Mouse (Mus musculus): Measurements from ENCODE around the gene Snx32. TPM values are rescaled to one million over a fixed set of nuclear protein-coding genes. Genes with fewer than 3 reads are reported as not detected.
"Not testable (repeated sequence)": the region's sequence is repeated elsewhere in the genome, so short reads cannot be mapped to it uniquely, and the experiment has no call there.

Gene Snx32
- polyA plus RNA-seq, 1 experiment from 2014 or later, result 5.7 TPM

- Histone ChIP-seq H3K36me3 (ENCODE audit: control insufficient read depth, insufficient read depth) (peaks cover 53% of the 10 kb centered on the region), H3K27ac (ENCODE audit: low read length) (no peak overlapping the region), H3K4me3 (ENCODE audit: low read depth, low read length) (no peak overlapping the region), H3K9ac (ENCODE audit: low read depth, low read length) (no peak overlapping the region), H3K4me1 (ENCODE audit: control insufficient read depth, low read depth, low read length) (peaks cover 14% of the 10 kb centered on the region), H3K27me3 (ENCODE audit: control insufficient read depth, insufficient read depth, low read depth, low read length) (no peaks in the 10 kb centered on the region), H3K4me2 (ENCODE audit: low read depth, low read length) (no peak overlapping the region), H3K9me3 (replicated peaks; ENCODE audit: control insufficient read depth, low read length) (no peaks in the 10 kb centered on the region)
- WGBS (ENCODE audit: insufficient replicate concordance), result 76% methylated on average over 3 of the region's 3 CpGs
- ATAC-seq (ENCODE audit: low read depth), result no peak
Measured at GRCm38 (mm10) chr19:5494314-5494713, 16.0 kb downstream of the Snx32 start.

DNA sequence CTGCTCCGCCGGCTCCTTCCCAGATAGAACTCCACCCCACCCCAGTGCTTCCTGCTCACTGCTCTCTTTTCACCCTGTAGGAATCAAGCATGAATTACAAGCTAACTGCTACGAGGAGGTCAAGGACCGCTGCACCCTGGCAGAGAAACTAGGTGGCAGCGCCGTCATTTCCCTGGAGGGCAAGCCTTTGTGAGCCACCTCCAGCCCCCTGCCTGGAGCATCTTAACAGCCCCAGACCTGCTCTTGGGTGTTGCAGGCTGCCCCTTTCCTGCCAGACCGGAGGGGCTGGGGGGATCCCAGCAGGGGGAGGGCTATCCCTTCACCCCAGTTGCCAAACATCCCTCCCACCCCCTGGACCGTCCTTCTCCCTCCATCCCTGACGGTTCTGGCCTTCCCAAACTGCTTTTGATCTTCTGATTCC lies 17.0 kb downstream of the Snx32 start:
- WGBS (ENCODE audit: insufficient replicate concordance), result 83% methylated on average over 9 of the region's 9 CpGs
- not testable (repeated sequence) for ATAC-seq (ENCODE audit: low read depth); H3K9ac ChIP-seq (ENCODE audit: low read depth, low read length); H3K4me3 ChIP-seq (ENCODE audit: low read depth, low read length); H3K4me2 ChIP-seq (ENCODE audit: low read depth, low read length); H3K27ac ChIP-seq (ENCODE audit: low read length); H3K9me3 ChIP-seq (replicated peaks; ENCODE audit: control insufficient read depth, low read length); H3K27me3 ChIP-seq (ENCODE audit: control insufficient read depth, insufficient read depth, low read depth, low read length)
- H3K4me1 ChIP-seq (ENCODE audit: control insufficient read depth, low read depth, low read length), result peaks cover 22% of the 10 kb centered on the region
- H3K36me3 ChIP-seq (ENCODE audit: control insufficient read depth, insufficient read depth), result peaks cover 53% of the 10 kb centered on the region

DNA sequence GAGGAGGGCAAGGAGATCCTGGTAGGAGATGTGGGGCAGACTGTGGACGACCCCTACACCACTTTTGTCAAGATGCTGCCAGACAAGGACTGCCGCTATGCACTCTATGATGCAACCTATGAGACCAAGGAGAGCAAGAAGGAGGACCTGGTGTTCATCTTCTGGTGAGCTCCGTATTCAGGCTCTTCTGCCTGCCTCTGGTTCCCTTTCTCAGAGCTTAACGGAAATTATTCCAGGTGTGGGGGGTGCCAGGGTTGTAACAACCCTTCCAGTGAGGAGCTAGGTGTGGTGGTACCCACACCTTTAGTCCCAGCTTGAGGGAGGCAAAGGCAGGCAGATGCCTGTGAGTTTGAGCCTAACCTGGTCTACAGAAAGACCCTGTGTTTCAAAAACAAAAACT lies 17.7 kb downstream of the Snx32 start:
- no peaks in the 10 kb centered on the region for H3K27me3 ChIP-seq (ENCODE audit: control insufficient read depth, insufficient read depth, low read depth, low read length)
- H3K4me3 ChIP-seq (ENCODE audit: low read depth, low read length), result no peak overlapping the region
- WGBS (ENCODE audit: insufficient replicate concordance), result 83% methylated on average over 4 of the region's 4 CpGs
- peaks cover 27% of the 10 kb centered on the region for H3K4me1 ChIP-seq (ENCODE audit: control insufficient read depth, low read depth, low read length)
- no peaks in the 10 kb centered on the region for H3K9me3 ChIP-seq (replicated peaks; ENCODE audit: control insufficient read depth, low read length)
- H3K27ac ChIP-seq (ENCODE audit: low read length), result no peak overlapping the region
- H3K4me2 ChIP-seq (ENCODE audit: low read depth, low read length), result no peak overlapping the region
- no peak overlapping the region for H3K9ac ChIP-seq (ENCODE audit: low read depth, low read length)
- no peak for ATAC-seq (ENCODE audit: low read depth)
- peaks cover 49% of the 10 kb centered on the region for H3K36me3 ChIP-seq (ENCODE audit: control insufficient read depth, insufficient read depth)

DNA sequence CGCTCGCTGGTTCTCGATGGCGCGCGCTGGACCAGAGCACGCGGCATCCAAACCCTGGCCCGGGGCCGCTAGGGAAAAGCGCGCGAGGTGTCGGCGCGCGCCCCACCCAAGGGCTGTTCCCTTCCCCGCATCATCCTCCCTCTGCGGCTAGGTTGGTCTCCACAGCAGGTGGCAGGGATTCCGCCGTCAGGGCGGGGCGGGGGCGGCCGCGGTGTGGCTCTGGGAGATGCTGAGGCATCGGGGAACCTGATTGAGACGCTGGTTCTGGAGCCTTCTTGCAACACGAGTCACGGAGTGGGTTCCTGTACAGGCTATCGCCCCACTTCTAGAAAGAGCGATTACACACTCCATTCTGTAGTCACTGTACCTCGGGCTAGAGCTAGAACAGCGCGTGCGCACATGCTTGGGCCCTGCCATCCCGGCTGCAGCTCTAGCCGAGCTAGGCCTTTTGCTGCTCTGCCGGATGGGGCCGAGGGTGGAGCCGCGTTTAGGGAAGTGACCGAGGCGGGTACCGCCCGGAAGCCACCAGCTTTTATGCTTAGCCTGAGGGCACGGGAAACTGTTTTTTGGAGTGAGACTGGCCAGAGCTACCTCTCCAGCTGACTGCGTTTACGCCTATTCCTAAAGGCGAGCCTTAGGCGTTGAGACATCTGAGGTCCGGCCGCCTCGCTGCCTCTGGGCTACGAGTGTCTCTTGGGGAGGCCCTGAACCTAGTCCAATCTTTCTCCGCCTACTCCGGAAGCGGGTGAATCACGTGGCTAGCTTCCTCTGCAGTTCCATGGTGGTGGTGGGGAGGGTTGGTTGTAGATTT lies 19.2 kb downstream of the Snx32 start:
- H3K36me3 ChIP-seq (ENCODE audit: control insufficient read depth, insufficient read depth), result peaks cover 35% of the 10 kb centered on the region
- peak overlapping the region; percentile 99 for H3K27ac ChIP-seq (ENCODE audit: low read length)
- WGBS (ENCODE audit: insufficient replicate concordance), result under 1% methylated on average over 59 of the region's 59 CpGs
- peak overlapping the region; percentile 97 for H3K9ac ChIP-seq (ENCODE audit: low read depth, low read length)
- peak overlapping the region; percentile 98 for H3K4me3 ChIP-seq (ENCODE audit: low read depth, low read length)
- H3K9me3 ChIP-seq (replicated peaks; ENCODE audit: control insufficient read depth, low read length), result no peaks in the 10 kb centered on the region
- ATAC-seq (ENCODE audit: low read depth), result peak; percentile 35
- no peaks in the 10 kb centered on the region for H3K27me3 ChIP-seq (ENCODE audit: control insufficient read depth, insufficient read depth, low read depth, low read length)
- peak overlapping the region; percentile 96 for H3K4me2 ChIP-seq (ENCODE audit: low read depth, low read length)
- H3K4me1 ChIP-seq (ENCODE audit: control insufficient read depth, low read depth, low read length), result peaks cover 34% of the 10 kb centered on the region

DNA sequence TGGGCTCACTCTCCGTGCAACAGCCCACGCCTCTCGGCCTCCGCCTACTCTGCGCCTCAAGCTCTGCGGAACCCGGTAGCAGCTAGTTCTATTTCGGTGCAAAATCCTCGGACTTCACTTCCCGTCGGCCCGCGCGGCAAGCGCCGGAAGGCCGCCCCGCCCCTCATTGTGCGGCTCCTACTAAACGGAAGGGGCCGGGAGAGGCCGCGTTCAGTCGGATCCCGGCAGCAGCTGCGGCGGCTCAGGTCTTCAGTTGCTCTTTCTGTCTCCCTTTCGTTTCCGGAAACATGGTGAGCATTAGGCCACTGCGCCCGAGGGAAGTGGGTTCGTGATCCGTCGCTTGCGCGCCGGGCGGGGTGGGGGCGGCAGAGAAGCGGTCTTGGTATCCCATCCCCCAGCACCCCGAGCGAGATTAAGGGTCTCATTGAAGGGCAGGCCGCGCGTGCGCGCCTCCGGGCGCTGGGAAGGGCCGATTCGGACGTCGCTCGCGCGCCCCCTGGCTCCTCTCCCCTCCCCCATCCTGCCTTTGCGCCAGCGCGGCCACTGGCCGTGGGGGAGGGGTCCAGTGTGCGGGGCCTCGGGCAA lies 19.9 kb downstream of the Snx32 start, which contains the start of gene Cfl1:
TSS of gene Cfl1 (plus strand) at position 143 of the 585 bp plus-strand sequence.
- ATAC-seq (ENCODE audit: low read depth), result peak; percentile 56
- no peaks in the 10 kb centered on the region for H3K27me3 ChIP-seq (ENCODE audit: control insufficient read depth, insufficient read depth, low read depth, low read length)
- peak within 1 kb of the TSS; percentile 98 for H3K4me3 ChIP-seq (ENCODE audit: low read depth, low read length)
- H3K4me1 ChIP-seq (ENCODE audit: control insufficient read depth, low read depth, low read length), result peaks cover 34% of the 10 kb centered on the region
- peak within 1 kb of the TSS; percentile 99 for H3K27ac ChIP-seq (ENCODE audit: low read length)
- peak within 1 kb of the TSS; percentile 96 for H3K4me2 ChIP-seq (ENCODE audit: low read depth, low read length)
- H3K9me3 ChIP-seq (replicated peaks; ENCODE audit: control insufficient read depth, low read length), result no peaks in the 10 kb centered on the region
- WGBS (ENCODE audit: insufficient replicate concordance), result under 1% methylated on average over 61 of the region's 62 CpGs
- peaks cover 28% of the 10 kb centered on the region for H3K36me3 ChIP-seq (ENCODE audit: control insufficient read depth, insufficient read depth)
- peak within 1 kb of the TSS; percentile 97 for H3K9ac ChIP-seq (ENCODE audit: low read depth, low read length)

DNA sequence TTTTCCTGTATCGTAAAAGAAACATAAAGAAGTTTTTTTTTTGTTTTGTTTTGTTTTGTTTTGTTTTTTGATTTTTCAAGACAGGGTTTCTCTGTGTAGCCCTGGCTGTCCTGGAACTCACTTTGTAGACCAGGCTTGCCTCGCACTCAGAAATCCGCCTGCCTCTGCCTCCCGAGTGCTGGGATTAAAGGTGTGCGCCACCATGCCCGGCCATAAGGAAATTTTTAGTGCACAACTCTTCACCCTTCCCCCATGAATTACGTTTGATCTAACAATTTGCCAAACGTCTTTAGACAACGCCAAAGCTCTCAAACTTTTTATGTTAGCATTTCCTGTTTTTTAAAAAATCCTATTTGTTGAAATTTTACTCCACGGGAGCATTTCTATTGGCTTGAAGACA lies 20.6 kb downstream of the Snx32 start:
- Histone ChIP-seq H3K4me3 (ENCODE audit: low read depth, low read length) (peak overlapping the region; percentile 98), H3K9ac (ENCODE audit: low read depth, low read length) (peak overlapping the region; percentile 97; the same call in 1 of the 2 replicates), H3K27ac (ENCODE audit: low read length) (peak overlapping the region; percentile 99), H3K4me1 (ENCODE audit: control insufficient read depth, low read depth, low read length) (peaks cover 34% of the 10 kb centered on the region), H3K36me3 (ENCODE audit: control insufficient read depth, insufficient read depth) (peaks cover 23% of the 10 kb centered on the region), H3K4me2 (ENCODE audit: low read depth, low read length) (peak overlapping the region; percentile 96)
- WGBS (ENCODE audit: insufficient replicate concordance), result 32% methylated on average over 10 of the region's 10 CpGs
- H3K27me3 ChIP-seq (ENCODE audit: control insufficient read depth, insufficient read depth, low read depth, low read length); ATAC-seq (ENCODE audit: low read depth); H3K9me3 ChIP-seq (replicated peaks; ENCODE audit: control insufficient read depth, low read length): not testable (repeated sequence)

- Histone ChIP-seq H3K27me3 (ENCODE audit: control insufficient read depth, insufficient read depth, low read depth, low read length) (no peaks in the 10 kb centered on the region), H3K4me1 (ENCODE audit: control insufficient read depth, low read depth, low read length) (peaks cover 34% of the 10 kb centered on the region), H3K9ac (ENCODE audit: low read depth, low read length) (peak overlapping the region; percentile 72), H3K36me3 (ENCODE audit: control insufficient read depth, insufficient read depth) (peaks cover 17% of the 10 kb centered on the region), H3K4me3 (ENCODE audit: low read depth, low read length) (peak overlapping the region; percentile 65), H3K27ac (ENCODE audit: low read length) (peak overlapping the region; percentile 99), H3K4me2 (ENCODE audit: low read depth, low read length) (peak overlapping the region; percentile 96), H3K9me3 (replicated peaks; ENCODE audit: control insufficient read depth, low read length) (no peaks in the 10 kb centered on the region)
- peak; percentile 73 for ATAC-seq (ENCODE audit: low read depth)
- WGBS (ENCODE audit: insufficient replicate concordance), result 0% methylated on average over 26 of the region's 26 CpGs
Measured at GRCm38 (mm10) chr19:5488878-5489571, 21.3 kb downstream of the Snx32 start.

DNA sequence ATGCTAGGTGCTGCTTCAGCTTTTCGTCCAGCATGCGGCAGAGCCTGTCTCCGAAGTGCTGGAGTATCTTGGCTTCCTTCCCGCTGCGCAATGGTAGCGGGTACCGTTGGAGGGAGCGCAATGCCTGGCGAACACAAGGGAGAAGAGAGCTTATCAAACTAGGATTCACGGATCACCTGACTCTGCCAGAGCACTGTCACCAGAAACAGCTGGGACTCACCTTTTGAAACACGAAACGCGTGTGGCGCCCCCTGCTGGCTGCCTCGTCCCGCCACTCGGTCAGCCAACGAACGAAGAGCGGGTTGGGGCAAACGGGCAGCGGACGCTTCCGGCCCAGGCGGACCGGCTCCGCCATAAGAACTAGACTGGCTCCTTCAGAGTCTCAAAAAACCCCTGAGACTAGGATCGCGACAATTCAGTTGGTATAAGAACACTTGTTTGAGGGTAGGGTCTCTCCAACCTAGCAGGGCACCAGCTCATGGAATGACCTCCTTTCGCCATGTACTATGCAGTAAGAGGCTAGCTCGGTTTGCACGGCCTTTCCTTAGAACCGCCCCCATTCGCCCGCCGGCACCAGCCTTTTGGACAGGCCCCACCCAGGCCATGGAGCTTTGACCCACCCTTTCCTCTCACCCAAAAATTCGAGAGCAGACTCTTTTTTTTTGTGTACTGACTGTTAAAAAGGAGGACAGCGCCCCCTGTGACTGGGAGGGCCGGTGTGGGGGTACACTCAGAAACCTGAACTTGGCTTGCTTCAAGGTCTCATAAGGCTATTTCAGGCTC lies 22.4 kb downstream of the Snx32 start, which contains the start of gene Mus81:
TSS of gene Mus81 (minus strand) at position 635 of the 783 bp plus-strand sequence.
- H3K4me2 ChIP-seq (ENCODE audit: low read depth, low read length), result peak within 1 kb of the TSS; percentile 96
- H3K36me3 ChIP-seq (ENCODE audit: control insufficient read depth, insufficient read depth), result peaks cover 8% of the 10 kb centered on the region
- peaks cover 34% of the 10 kb centered on the region for H3K4me1 ChIP-seq (ENCODE audit: control insufficient read depth, low read depth, low read length)
- peak; percentile 71 for ATAC-seq (ENCODE audit: low read depth)
- peak within 1 kb of the TSS; percentile 99 for H3K27ac ChIP-seq (ENCODE audit: low read length)
- H3K9ac ChIP-seq (ENCODE audit: low read depth, low read length), result peak within 1 kb of the TSS; percentile 72
- no peaks in the 10 kb centered on the region for H3K9me3 ChIP-seq (replicated peaks; ENCODE audit: control insufficient read depth, low read length)
- no peaks in the 10 kb centered on the region for H3K27me3 ChIP-seq (ENCODE audit: control insufficient read depth, insufficient read depth, low read depth, low read length)
- peak within 1 kb of the TSS; percentile 65 for H3K4me3 ChIP-seq (ENCODE audit: low read depth, low read length)
- WGBS (ENCODE audit: insufficient replicate concordance), result under 1% methylated on average over 39 of the region's 39 CpGs
